Mouse (Mus musculus): Measurements from ENCODE around the gene Dtd2. TPM values are rescaled to one million over a fixed set of nuclear protein-coding genes. Genes with fewer than 3 reads are reported as not detected.

Gene Dtd2
- polyA plus RNA-seq, 1 experiment from 2014 or later: 24.7 TPM

GRCm38 (mm10) chr12:51947498-51947945, 58.8 kb downstream of the Dtd2 start:
- no peak overlapping the region for H3K4me2 ChIP-seq
- H3K27ac ChIP-seq: no peak overlapping the region
- no peaks in the 10 kb centered on the region for H3K27me3 ChIP-seq
- H3K4me3 ChIP-seq: no peak overlapping the region
- ATAC-seq (ENCODE audit: insufficient number of reproducible peaks, insufficient read depth, low FRiP score, low TSS enrichment, low read depth): no peak
- WGBS: 89% methylated on average over 10 of the region's 10 CpGs
- no peak overlapping the region for H3K9ac ChIP-seq
- H3K4me1 ChIP-seq: no peaks in the 10 kb centered on the region
- peaks cover 81% of the 10 kb centered on the region for H3K36me3 ChIP-seq
- H3K9me3 ChIP-seq: no peaks in the 10 kb centered on the region; the same call in 1 of the 2 replicates

- no peaks in the 10 kb centered on the region for H3K27me3 ChIP-seq
- no peak overlapping the region for H3K27ac ChIP-seq
- H3K9ac ChIP-seq: no peak overlapping the region
- H3K4me3 ChIP-seq: no peak overlapping the region
- WGBS: 91% methylated on average over 9 of the region's 9 CpGs
- no peak for ATAC-seq (ENCODE audit: insufficient number of reproducible peaks, insufficient read depth, low FRiP score, low TSS enrichment, low read depth)
- peaks cover 71% of the 10 kb centered on the region for H3K36me3 ChIP-seq
- H3K4me2 ChIP-seq: no peak overlapping the region
- no peaks in the 10 kb centered on the region; the same call in 1 of the 2 replicates for H3K9me3 ChIP-seq
- no peaks in the 10 kb centered on the region for H3K4me1 ChIP-seq
These were observed 61.0 kb downstream of the Dtd2 start for GRCm38 (mm10) chr12:51945331-51945730.

- Histone ChIP-seq H3K27me3 (no peaks in the 10 kb centered on the region), H3K4me3 (no peak overlapping the region), H3K36me3 (peaks cover 61% of the 10 kb centered on the region), H3K4me1 (no peaks in the 10 kb centered on the region), H3K27ac (no peak overlapping the region), H3K4me2 (no peak overlapping the region), H3K9ac (no peak overlapping the region), H3K9me3 (no peaks in the 10 kb centered on the region)
- WGBS: 83% methylated on average over 4 of the region's 4 CpGs
- ATAC-seq (ENCODE audit: insufficient number of reproducible peaks, insufficient read depth, low FRiP score, low TSS enrichment, low read depth): no peak
These were observed 66.5 kb downstream of the Dtd2 start for GRCm38 (mm10) chr12:51939848-51940247.

Other genes with a start within 250 kb of the Dtd2 start
- gene Hectd1, start 177.0 kb downstream of the Dtd2 start, polyA plus RNA-seq (2015; fragmentation: Nextera tagmentation; extraction: Ambion mirVana): 48.3 and 50.4 TPM in 2 replicates
- 12.1 and 13.8 TPM in 2 replicates for gene Heatr5a, start 35.2 kb downstream of the Dtd2 start, polyA plus RNA-seq (2015; fragmentation: Nextera tagmentation; extraction: Ambion mirVana)
- gene Gpr33, start 21.6 kb upstream of the Dtd2 start, polyA plus RNA-seq (2015; fragmentation: Nextera tagmentation; extraction: Ambion mirVana): not detected in 2 replicates
- gene Nubpl, start 91.2 kb upstream of the Dtd2 start, polyA plus RNA-seq (2015; fragmentation: Nextera tagmentation; extraction: Ambion mirVana): 14.6 and 14.7 TPM in 2 replicates

All from embryonic facial prominence, embryonic 13.5 days (tissue).